Mouse (Mus musculus): ENCODE results near the gene Mmadhc. TPM values are rescaled to one million over a fixed set of nuclear protein-coding genes. Genes with fewer than 3 reads are reported as not detected.

The Mmadhc gene
- 22.5 and 34.5 TPM in 2 replicates for polyA plus RNA-seq (2012)

GRCm38 (mm10) chr2:50296109-50296986 lies at the start of gene Mmadhc:
Gene Mmadhc, minus strand, starts transcription at chr2:50296801.
- TF ChIP-seq GATA1 (IDR thresholded peaks at IDR 0.05; ENCODE audit: low read length), result no peak

GRCm38 (mm10) chr2:50343598-50343997 lies 47.0 kb upstream of the Mmadhc start:
- TF ChIP-seq GATA1 (IDR thresholded peaks at IDR 0.05; ENCODE audit: low read length), result no peak

GRCm38 (mm10) chr2:50339061-50339460 lies 42.5 kb upstream of the Mmadhc start:
- no peak for TF ChIP-seq GATA1 (IDR thresholded peaks at IDR 0.05; ENCODE audit: low read length)

GRCm38 (mm10) chr2:50337596-50337995 lies 41.0 kb upstream of the Mmadhc start:
- no peak for TF ChIP-seq GATA1 (IDR thresholded peaks at IDR 0.05; ENCODE audit: low read length)

GRCm38 (mm10) chr2:50331716-50332270 lies 35.2 kb upstream of the Mmadhc start:
- TF ChIP-seq GATA1 (IDR thresholded peaks at IDR 0.05; ENCODE audit: low read length), result no peak

- no peak for TF ChIP-seq GATA1 (IDR thresholded peaks at IDR 0.05; ENCODE audit: low read length)
Observed at GRCm38 (mm10) chr2:50328181-50328580, 31.6 kb upstream of the Mmadhc start.

GRCm38 (mm10) chr2:50324799-50325198 lies 28.2 kb upstream of the Mmadhc start:
- TF ChIP-seq GATA1 (IDR thresholded peaks at IDR 0.05; ENCODE audit: low read length), result no peak

GRCm38 (mm10) chr2:50306663-50307320 lies 10.2 kb upstream of the Mmadhc start:
- TF ChIP-seq GATA1 (IDR thresholded peaks at IDR 0.05; ENCODE audit: low read length), result no peak

- no peak for TF ChIP-seq GATA1 (IDR thresholded peaks at IDR 0.05; ENCODE audit: low read length)
Observed at GRCm38 (mm10) chr2:50304824-50305577, 8.4 kb upstream of the Mmadhc start.

- TF ChIP-seq GATA1 (IDR thresholded peaks at IDR 0.05; ENCODE audit: low read length), result no peak
Observed at GRCm38 (mm10) chr2:50296987-50297350, 368 bp upstream of the Mmadhc start.

- TF ChIP-seq GATA1 (IDR thresholded peaks at IDR 0.05; ENCODE audit: low read length), result no peak
Observed at GRCm38 (mm10) chr2:50295562-50295961, 1.0 kb downstream of the Mmadhc start.

- TF ChIP-seq GATA1 (IDR thresholded peaks at IDR 0.05; ENCODE audit: low read length), result no peak
Observed at GRCm38 (mm10) chr2:50294084-50294483, 2.5 kb downstream of the Mmadhc start.

- TF ChIP-seq GATA1 (IDR thresholded peaks at IDR 0.05; ENCODE audit: low read length), result no peak
Observed at GRCm38 (mm10) chr2:50293572-50293971, 3.0 kb downstream of the Mmadhc start.

GRCm38 (mm10) chr2:50291901-50292300 lies 4.7 kb downstream of the Mmadhc start:
- TF ChIP-seq GATA1 (IDR thresholded peaks at IDR 0.05; ENCODE audit: low read length), result no peak

GRCm38 (mm10) chr2:50290754-50291153 lies 5.8 kb downstream of the Mmadhc start:
- no peak for TF ChIP-seq GATA1 (IDR thresholded peaks at IDR 0.05; ENCODE audit: low read length)

- TF ChIP-seq GATA1 (IDR thresholded peaks at IDR 0.05; ENCODE audit: low read length), result no peak
Observed at GRCm38 (mm10) chr2:50284781-50285180, 11.8 kb downstream of the Mmadhc start.

Data from G1E-ER4 (cell line).